Mouse (Mus musculus): ENCODE measurements around the gene Rnf146.
"Not testable (repeated sequence)": the region's sequence is repeated elsewhere in the genome, so short reads cannot be mapped to it uniquely, and the experiment has no call there.

DNA sequence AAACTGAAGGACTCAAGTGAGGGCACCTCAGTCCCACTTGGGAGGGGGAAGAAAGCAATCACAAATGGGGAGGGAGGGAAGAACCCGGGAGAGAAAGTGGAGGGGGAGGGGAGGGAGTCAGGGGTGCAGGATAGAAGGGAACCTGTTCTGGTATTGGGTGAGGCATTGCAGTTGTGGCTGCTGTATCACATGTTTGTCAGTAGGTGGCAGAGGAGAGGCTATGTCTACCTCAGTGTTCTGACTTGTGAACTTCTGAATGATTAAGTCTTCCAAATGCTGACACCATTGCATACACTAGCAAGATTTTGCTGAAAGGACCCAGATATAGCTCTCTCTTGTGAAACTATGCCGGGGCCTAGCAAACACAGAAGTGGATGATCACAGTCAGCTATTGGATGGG, 32.6 kb upstream of the Rnf146 start:
- TF ChIP-seq CTCF, EP300 (IDR thresholded peaks at IDR 0.05; ENCODE audit: low read depth): not testable (repeated sequence)
